Mouse (Mus musculus): ENCODE data around the gene Itsn1.

DNA sequence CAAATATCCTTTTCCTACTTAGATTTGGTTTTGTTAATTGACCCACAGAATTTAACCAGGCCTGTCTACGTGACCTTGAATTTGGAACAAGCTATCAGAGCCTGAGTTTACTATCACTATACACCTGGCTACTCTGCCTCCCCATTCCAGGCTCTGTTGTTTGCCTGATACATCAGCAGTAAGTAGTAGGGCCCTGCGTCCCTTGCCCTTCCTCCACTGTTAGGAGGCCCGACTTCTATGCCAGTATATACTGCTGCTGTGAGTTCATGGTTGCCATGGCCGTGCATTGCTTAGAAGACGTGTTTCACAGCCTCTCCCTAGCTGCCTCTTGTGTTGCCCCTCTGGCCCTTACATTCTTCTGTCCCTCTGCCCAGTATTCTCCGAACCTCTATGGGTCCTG is 42.3 kb downstream of the Itsn1 start:
- no peak for TF ChIP-seq EP300 (IDR thresholded peaks at IDR 0.05; ENCODE audit: low read depth)
- TF ChIP-seq CTCF (IDR thresholded peaks at IDR 0.05; ENCODE audit: low read depth), result no peak

All from liver, embryonic 14.5 days (tissue).